Mouse (Mus musculus): ENCODE measurements at regions not wholly inside any gene's neighbourhood (a gene's known extent, or its start where the extent isn't known, plus 50 kb on each side); places are given as distances from the start of the nearest gene placed in this dataset.

GRCm38 (mm10) chr4:114685454-114685853 lies 136.1 kb upstream of the Gm12830 start:
- Histone ChIP-seq H3K27ac (replicated peaks) (no peak overlapping the region), H3K4me2 (no peak overlapping the region), H3K36me3 (replicated peaks) (no peaks in the 10 kb centered on the region), H3K27me3 (peaks cover 30% of the 10 kb centered on the region), H3K4me1 (replicated peaks) (no peaks in the 10 kb centered on the region), H3K4me3 (replicated peaks) (no peak overlapping the region), H3K9ac (no peak overlapping the region), H3K9me3 (replicated peaks) (no peaks in the 10 kb centered on the region)
- WGBS (ENCODE audit: insufficient replicate concordance): 8% methylated on average over 11 of the region's 11 CpGs
- ATAC-seq (ENCODE audit: insufficient read depth): no peak

- no peak overlapping the region for H3K27ac ChIP-seq (replicated peaks)
- peaks cover 30% of the 10 kb centered on the region for H3K27me3 ChIP-seq
- H3K9me3 ChIP-seq (replicated peaks): no peaks in the 10 kb centered on the region
- no peak overlapping the region for H3K9ac ChIP-seq
- H3K36me3 ChIP-seq (replicated peaks): no peaks in the 10 kb centered on the region
- no peak overlapping the region for H3K4me2 ChIP-seq
- no peaks in the 10 kb centered on the region for H3K4me1 ChIP-seq (replicated peaks)
- no peak for ATAC-seq (ENCODE audit: insufficient read depth)
- no peak overlapping the region for H3K4me3 ChIP-seq (replicated peaks)
- WGBS (ENCODE audit: insufficient replicate concordance): 63% methylated on average over 4 of the region's 4 CpGs
These were observed 135.4 kb upstream of the Gm12830 start for GRCm38 (mm10) chr4:114686091-114686490.

GRCm38 (mm10) chr4:114688356-114688972 lies 133.1 kb upstream of the Gm12830 start:
- no peak for ATAC-seq (ENCODE audit: insufficient read depth)
- no peaks in the 10 kb centered on the region for H3K4me1 ChIP-seq (replicated peaks)
- H3K4me3 ChIP-seq (replicated peaks): no peak overlapping the region
- H3K9ac ChIP-seq: no peak overlapping the region
- no peaks in the 10 kb centered on the region for H3K9me3 ChIP-seq (replicated peaks)
- H3K27me3 ChIP-seq: peaks cover 30% of the 10 kb centered on the region
- WGBS (ENCODE audit: insufficient replicate concordance): 43% methylated on average over 16 of the region's 16 CpGs
- no peak overlapping the region for H3K27ac ChIP-seq (replicated peaks)
- no peak overlapping the region for H3K4me2 ChIP-seq
- H3K36me3 ChIP-seq (replicated peaks): no peaks in the 10 kb centered on the region

- Histone ChIP-seq H3K4me3 (replicated peaks) (no peak overlapping the region), H3K9ac (no peak overlapping the region), H3K27ac (replicated peaks) (no peak overlapping the region), H3K4me2 (no peak overlapping the region), H3K9me3 (replicated peaks) (no peaks in the 10 kb centered on the region), H3K4me1 (replicated peaks) (no peaks in the 10 kb centered on the region), H3K36me3 (replicated peaks) (no peaks in the 10 kb centered on the region), H3K27me3 (peaks cover 30% of the 10 kb centered on the region)
- 48% methylated on average over 6 of the region's 6 CpGs for WGBS (ENCODE audit: insufficient replicate concordance)
- no peak for ATAC-seq (ENCODE audit: insufficient read depth)
These were observed 132.6 kb upstream of the Gm12830 start for GRCm38 (mm10) chr4:114688973-114689371.

GRCm38 (mm10) chr4:114705586-114705985 lies 115.9 kb upstream of the Gm12830 start:
- Histone ChIP-seq H3K27ac (replicated peaks) (no peak overlapping the region), H3K9me3 (replicated peaks) (no peaks in the 10 kb centered on the region), H3K36me3 (replicated peaks) (no peaks in the 10 kb centered on the region), H3K9ac (no peak overlapping the region), H3K4me1 (replicated peaks) (no peaks in the 10 kb centered on the region), H3K27me3 (no peaks in the 10 kb centered on the region), H3K4me2 (no peak overlapping the region), H3K4me3 (replicated peaks) (no peak overlapping the region)
- ATAC-seq (ENCODE audit: insufficient read depth): no peak
- WGBS (ENCODE audit: insufficient replicate concordance): 50% methylated on average over 4 of the region's 4 CpGs

- no peaks in the 10 kb centered on the region for H3K27me3 ChIP-seq
- WGBS (ENCODE audit: insufficient replicate concordance): 67% methylated on average over 3 of the region's 3 CpGs
- no peak overlapping the region for H3K9ac ChIP-seq
- no peak for ATAC-seq (ENCODE audit: insufficient read depth)
- H3K4me3 ChIP-seq (replicated peaks): no peak overlapping the region
- H3K4me2 ChIP-seq: no peak overlapping the region
- H3K36me3 ChIP-seq (replicated peaks): no peaks in the 10 kb centered on the region
- no peaks in the 10 kb centered on the region for H3K4me1 ChIP-seq (replicated peaks)
- no peaks in the 10 kb centered on the region for H3K9me3 ChIP-seq (replicated peaks)
- H3K27ac ChIP-seq (replicated peaks): no peak overlapping the region
These were observed 111.2 kb upstream of the Gm12830 start for GRCm38 (mm10) chr4:114710182-114710909.

- ATAC-seq (ENCODE audit: insufficient read depth): no peak
- Histone ChIP-seq H3K27ac (replicated peaks) (no peak overlapping the region), H3K9me3 (replicated peaks) (no peaks in the 10 kb centered on the region), H3K36me3 (replicated peaks) (no peaks in the 10 kb centered on the region), H3K4me2 (no peak overlapping the region), H3K27me3 (no peaks in the 10 kb centered on the region), H3K4me3 (replicated peaks) (no peak overlapping the region), H3K9ac (no peak overlapping the region), H3K4me1 (replicated peaks) (no peaks in the 10 kb centered on the region)
- 37% methylated on average over 3 of the region's 3 CpGs for WGBS (ENCODE audit: insufficient replicate concordance)
These were observed 110.4 kb upstream of the Gm12830 start for GRCm38 (mm10) chr4:114711082-114711481.

GRCm38 (mm10) chr4:114712005-114712665 lies 109.4 kb upstream of the Gm12830 start:
- Histone ChIP-seq H3K9me3 (replicated peaks) (no peaks in the 10 kb centered on the region), H3K27me3 (no peaks in the 10 kb centered on the region), H3K27ac (replicated peaks) (no peak overlapping the region), H3K4me1 (replicated peaks) (no peaks in the 10 kb centered on the region), H3K9ac (no peak overlapping the region), H3K4me3 (replicated peaks) (no peak overlapping the region), H3K36me3 (replicated peaks) (no peaks in the 10 kb centered on the region), H3K4me2 (no peak overlapping the region)
- 39% methylated on average over 7 of the region's 7 CpGs for WGBS (ENCODE audit: insufficient replicate concordance)
- ATAC-seq (ENCODE audit: insufficient read depth): no peak

GRCm38 (mm10) chr4:114712921-114713527 lies 108.5 kb upstream of the Gm12830 start:
- H3K4me3 ChIP-seq (replicated peaks): no peak overlapping the region
- H3K4me2 ChIP-seq: no peak overlapping the region
- H3K9ac ChIP-seq: no peak overlapping the region
- no peaks in the 10 kb centered on the region for H3K27me3 ChIP-seq
- 46% methylated on average over 4 of the region's 4 CpGs for WGBS (ENCODE audit: insufficient replicate concordance)
- ATAC-seq (ENCODE audit: insufficient read depth): no peak
- H3K4me1 ChIP-seq (replicated peaks): no peaks in the 10 kb centered on the region
- H3K27ac ChIP-seq (replicated peaks): no peak overlapping the region
- no peaks in the 10 kb centered on the region for H3K9me3 ChIP-seq (replicated peaks)
- no peaks in the 10 kb centered on the region for H3K36me3 ChIP-seq (replicated peaks)

GRCm38 (mm10) chr4:114716703-114717102 lies 104.8 kb upstream of the Gm12830 start:
- 49% methylated on average over 2 of the region's 2 CpGs for WGBS (ENCODE audit: insufficient replicate concordance)
- ATAC-seq (ENCODE audit: insufficient read depth): no peak

GRCm38 (mm10) chr4:114720696-114721095 lies 100.8 kb upstream of the Gm12830 start:
- Histone ChIP-seq H3K4me2 (no peak overlapping the region), H3K36me3 (replicated peaks) (no peaks in the 10 kb centered on the region), H3K27me3 (no peaks in the 10 kb centered on the region), H3K27ac (replicated peaks) (no peak overlapping the region), H3K9me3 (replicated peaks) (no peaks in the 10 kb centered on the region), H3K9ac (no peak overlapping the region), H3K4me3 (replicated peaks) (no peak overlapping the region), H3K4me1 (replicated peaks) (no peaks in the 10 kb centered on the region)
- no peak for ATAC-seq (ENCODE audit: insufficient read depth)
- 42% methylated on average over 3 of the region's 3 CpGs for WGBS (ENCODE audit: insufficient replicate concordance)

More at GRCm38 (mm10) chr4:114716703-114717102, 104.8 kb upstream of the Gm12830 start:
- no peaks in the 10 kb centered on the region for H3K27me3 ChIP-seq
- H3K27ac ChIP-seq (replicated peaks): no peak overlapping the region
- H3K9ac ChIP-seq: no peak overlapping the region
- no peak overlapping the region for H3K4me3 ChIP-seq (replicated peaks)
- no peaks in the 10 kb centered on the region for H3K36me3 ChIP-seq (replicated peaks)
- H3K4me1 ChIP-seq (replicated peaks): no peaks in the 10 kb centered on the region
- no peaks in the 10 kb centered on the region for H3K9me3 ChIP-seq (replicated peaks)
- H3K4me2 ChIP-seq: no peak overlapping the region

Measured in liver, embryonic 15.5 days (tissue).